Mouse (Mus musculus) lung, postnatal 36 days (tissue): Measurements from ENCODE around the gene Asf1a.
"Not testable (repeated sequence)": the region's sequence is repeated elsewhere in the genome, so short reads cannot be mapped to it uniquely, and the experiment has no call there.

Experiments used
- DNase-seq: peaks from one replicate; pipeline ENCODE4 v3.0.0; 2022; ENCODE audit warnings: mixed read lengths

The Asf1a gene

DNA sequence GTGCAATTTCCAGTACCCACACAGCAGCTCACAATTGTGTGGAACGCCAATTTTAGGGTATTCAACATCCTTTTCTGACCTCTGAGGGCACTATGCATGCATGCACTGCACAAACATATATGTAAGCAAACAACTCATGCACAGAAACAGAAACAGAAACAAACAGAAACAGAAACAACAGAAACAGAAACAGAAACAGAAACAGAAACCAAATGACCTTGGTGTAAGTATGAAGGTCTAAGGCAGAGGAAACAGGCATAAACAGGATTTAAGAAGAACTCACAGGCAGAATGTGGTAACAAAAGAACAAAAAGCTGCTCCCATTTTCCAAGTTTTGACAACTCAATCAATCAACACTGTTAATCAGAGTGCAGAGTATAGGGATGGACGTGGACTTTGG is 54.1 kb downstream of the Asf1a start:
- DNase-seq: no peak

GRCm38 (mm10) chr10:53654239-53654638 is 57.7 kb downstream of the Asf1a start:
- not testable (repeated sequence) for DNase-seq
